7 mouse cellular contexts compared by ENCODE assay signal in the genomic region with DNA sequence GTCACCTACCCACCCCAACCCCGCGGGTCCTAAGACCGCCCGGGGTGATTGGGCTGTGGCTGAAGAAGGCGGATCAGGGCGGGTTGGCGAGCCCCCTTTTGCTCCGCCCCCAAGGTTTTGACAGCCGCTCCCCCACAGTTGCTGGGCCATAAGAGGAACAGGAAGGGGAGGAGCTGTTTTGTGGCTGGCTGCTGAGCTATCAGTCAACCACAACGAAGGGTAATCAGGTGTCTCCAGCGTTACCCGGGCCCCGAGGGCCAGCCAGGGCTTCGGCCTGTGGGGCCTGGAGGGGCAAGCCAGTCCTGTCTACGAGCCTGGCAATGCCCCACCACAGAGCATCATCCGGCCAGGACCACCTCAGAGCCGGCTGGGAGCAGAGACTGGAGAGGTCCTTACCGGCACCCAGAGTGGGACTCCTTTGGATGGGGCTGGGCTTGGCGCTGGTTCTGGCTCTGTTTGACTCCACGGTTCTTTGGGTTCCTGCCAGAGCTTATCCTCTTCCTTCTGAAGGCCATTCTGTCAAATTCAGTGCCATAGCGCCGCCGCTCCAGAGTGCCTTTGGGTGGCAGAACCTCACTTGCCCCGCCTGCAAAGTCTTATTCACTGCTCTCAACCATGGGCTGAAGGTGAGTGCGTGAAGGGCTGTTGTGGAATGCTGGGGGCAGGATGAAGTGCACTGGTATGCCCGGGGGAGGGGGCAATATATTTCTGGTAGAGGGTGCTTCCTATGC. TPM values are rescaled to one million over a fixed set of nuclear protein-coding genes. Genes with fewer than 3 reads are reported as not detected.
DNase-seq lines count a peak whose midpoint lies in the region; ATAC-seq and TF ChIP-seq lines count a peak whose summit lies in the region.

A gene (plus strand): TSS at position 149 of the 731 bp plus-strand sequence.

- WGBS in embryonic facial prominence, embryonic 11.5 days, result 3% methylated on average over 26 of the region's 26 CpGs
- WGBS in kidney, adult 2 months, result under 1% methylated on average over 26 of the region's 26 CpGs
- WGBS in limb, embryonic 12.5 days, result 3% methylated on average over 26 of the region's 26 CpGs
- WGBS in midbrain, embryonic 15.5 days, result 4% methylated on average over 26 of the region's 26 CpGs
- 4% methylated on average over 26 of the region's 26 CpGs for WGBS in spleen, adult 2 months

- H3K36me3 ChIP-seq in embryonic facial prominence, embryonic 11.5 days (replicated peaks; ENCODE audit: control insufficient read depth, insufficient read depth, low read depth, low read length), result no peaks in the 10 kb centered on the region; the same call in 1 of the 2 replicates
- no peaks in the 10 kb centered on the region for H3K36me3 ChIP-seq in kidney, adult 2 months (ENCODE audit: control insufficient read depth, insufficient read depth, low read length)
- H3K36me3 ChIP-seq in limb, embryonic 12.5 days, result peaks cover 23% of the 10 kb centered on the region
- peaks cover 23% of the 10 kb centered on the region for H3K36me3 ChIP-seq in midbrain, embryonic 15.5 days (replicated peaks)
- H3K36me3 ChIP-seq in spleen, adult 2 months (ENCODE audit: control insufficient read depth, insufficient read depth, low read length), result peaks cover 8% of the 10 kb centered on the region

- H3K9ac ChIP-seq in embryonic facial prominence, embryonic 11.5 days (replicated peaks; ENCODE audit: low read length), result peak within 1 kb of the TSS; percentile 69
- peak within 1 kb of the TSS; percentile 72 for H3K9ac ChIP-seq in limb, embryonic 12.5 days (replicated peaks)
- peak within 1 kb of the TSS; percentile 92 for H3K9ac ChIP-seq in midbrain, embryonic 15.5 days

- H3K27me3 ChIP-seq in embryonic facial prominence, embryonic 11.5 days (ENCODE audit: control insufficient read depth, insufficient read depth, low read length), result no peaks in the 10 kb centered on the region
- H3K27me3 ChIP-seq in kidney, adult 2 months (replicated peaks; ENCODE audit: control insufficient read depth, insufficient read depth, low read length), result no peaks in the 10 kb centered on the region
- H3K27me3 ChIP-seq in limb, embryonic 12.5 days, result no peaks in the 10 kb centered on the region
- H3K27me3 ChIP-seq in midbrain, embryonic 15.5 days (replicated peaks), result no peaks in the 10 kb centered on the region
- no peaks in the 10 kb centered on the region for H3K27me3 ChIP-seq in spleen, adult 2 months (ENCODE audit: control insufficient read depth, insufficient read depth, low read length)

- peak within 1 kb of the TSS; percentile 73 for H3K4me2 ChIP-seq in embryonic facial prominence, embryonic 11.5 days (ENCODE audit: low read depth, low read length)
- H3K4me2 ChIP-seq in limb, embryonic 12.5 days, result peak within 1 kb of the TSS; percentile 74
- H3K4me2 ChIP-seq in midbrain, embryonic 15.5 days, result peak within 1 kb of the TSS; percentile 74

- DNase-seq in adrenal gland, postnatal 14 days, result peak; percentile 94
- peak; percentile 93 for DNase-seq in embryonic facial prominence, embryonic 11.5 days (ENCODE audit: low spot score)
- DNase-seq in heart, adult 11 months, result peak; percentile 100
- DNase-seq in kidney, adult 2 months, result peak; percentile 97
- DNase-seq in spleen, adult 2 months (ENCODE audit: low read depth in 1 of 2, low spot score in 2 of 2), result peak; percentile 82 to 89

- 0 out of 2 replicates have a peak within 1 kb of the TSS, but pooled peaks have one; percentile 8 for H3K27ac ChIP-seq in embryonic facial prominence, embryonic 11.5 days (replicated peaks; ENCODE audit: low read depth, low read length)
- peak within 1 kb of the TSS; percentile 57 for H3K27ac ChIP-seq in kidney, adult 2 months (ENCODE audit: insufficient read depth, low read depth, low read length)
- H3K27ac ChIP-seq in limb, embryonic 12.5 days, result peak within 1 kb of the TSS; percentile 64; the same call in 1 of the 2 replicates
- peak within 1 kb of the TSS; percentile 86 for H3K27ac ChIP-seq in midbrain, embryonic 15.5 days
- H3K27ac ChIP-seq in spleen, adult 2 months (ENCODE audit: insufficient read depth, low read length), result peak within 1 kb of the TSS; percentile 82

- H3K4me1 ChIP-seq in embryonic facial prominence, embryonic 11.5 days (ENCODE audit: control insufficient read depth, insufficient read depth, low read length), result no peaks in the 10 kb centered on the region
- 0 out of 2 replicates have a peak, but pooled peaks cover 6% of the 10 kb centered on the region for H3K4me1 ChIP-seq in kidney, adult 2 months (ENCODE audit: control insufficient read depth, insufficient read depth, low read length)
- H3K4me1 ChIP-seq in limb, embryonic 12.5 days (replicated peaks), result peaks cover 14% of the 10 kb centered on the region
- H3K4me1 ChIP-seq in midbrain, embryonic 15.5 days, result peaks cover 26% of the 10 kb centered on the region
- H3K4me1 ChIP-seq in spleen, adult 2 months (ENCODE audit: control insufficient read depth, insufficient read depth, insufficient read length), result peaks cover 8% of the 10 kb centered on the region; the same call in 1 of the 2 replicates

- no peaks in the 10 kb centered on the region for H3K9me3 ChIP-seq in embryonic facial prominence, embryonic 11.5 days (replicated peaks; ENCODE audit: control insufficient read depth, low read length)
- no peaks in the 10 kb centered on the region for H3K9me3 ChIP-seq in limb, embryonic 12.5 days
- no peaks in the 10 kb centered on the region for H3K9me3 ChIP-seq in midbrain, embryonic 15.5 days

- peak; percentile 91 for ATAC-seq in embryonic facial prominence, embryonic 11.5 days (replicated peaks; ENCODE audit: insufficient number of reproducible peaks, low FRiP score, low TSS enrichment, low read depth)
- peak; percentile 87 for ATAC-seq in limb, embryonic 12.5 days (ENCODE audit: insufficient number of reproducible peaks, insufficient read depth, low FRiP score, low TSS enrichment, low read depth)
- ATAC-seq in midbrain, embryonic 15.5 days (replicated peaks), result peak; percentile 94

- no peak for TF ChIP-seq POLR2A in kidney, adult 2 months (IDR thresholded peaks at IDR 0.05; ENCODE audit: low read depth, low read length)
- peak; percentile 38 for TF ChIP-seq POLR2A in spleen, adult 2 months (IDR thresholded peaks at IDR 0.05; ENCODE audit: low read depth, low read length)

- H3K4me3 ChIP-seq in embryonic facial prominence, embryonic 11.5 days (ENCODE audit: low read depth, low read length), result peak within 1 kb of the TSS; percentile 73
- peak within 1 kb of the TSS; percentile 67 for H3K4me3 ChIP-seq in kidney, adult 2 months (ENCODE audit: insufficient read depth, low read depth, low read length)
- H3K4me3 ChIP-seq in limb, embryonic 12.5 days (replicated peaks), result peak within 1 kb of the TSS; percentile 67
- H3K4me3 ChIP-seq in midbrain, embryonic 15.5 days, result peak within 1 kb of the TSS; percentile 89
- H3K4me3 ChIP-seq in spleen, adult 2 months (ENCODE audit: extremely low read depth, insufficient read depth, insufficient read length), result peak within 1 kb of the TSS; percentile 88

- no peak for TF ChIP-seq CTCF in kidney, adult 2 months (conservative IDR thresholded peaks at IDR 0.05; ENCODE audit: insufficient read depth, insufficient read length, low read depth, low read length)
- TF ChIP-seq CTCF in spleen, adult 2 months (IDR thresholded peaks at IDR 0.05; ENCODE audit: extremely low read depth, insufficient read depth, insufficient read length, insufficient replicate concordance), result no peak

RNA-seq across cellular contexts. Expression of the gene that starts here (rescaled TPM):
- total RNA-seq in adrenal gland, postnatal 14 days (2021), result 61.5 and 76.3 TPM in 2 replicates
- 38.5 and 45.2 TPM in 2 replicates for polyA plus RNA-seq in embryonic facial prominence, embryonic 11.5 days (2014; fragmentation: Nextera tagmentation; extraction: Ambion mirVana)
- 109 and 144 TPM in 2 replicates for polyA plus RNA-seq in kidney, adult 2 months (2012; rRNA removed)
- polyA plus RNA-seq in limb, embryonic 12.5 days (2016; fragmentation: Nextera tagmentation; extraction: Ambion mirVana), result 29.9 and 31.4 TPM in 2 replicates
- polyA plus RNA-seq in midbrain, embryonic 15.5 days (2015; fragmentation: Nextera tagmentation; extraction: Ambion mirVana), result 93.0 and 94.6 TPM in 2 replicates
- 20.3 and 23.9 TPM in 2 replicates for polyA plus RNA-seq in spleen, adult 2 months (2012; rRNA removed)

Comparison
In these comparisons a context has a peak if more than half of its experiments do, and no peak if none do; other contexts are left out.
1. Peak in every context shown above with its lines: DNase-seq, ATAC-seq, H3K4me3 ChIP-seq and H3K27ac ChIP-seq.
2. H3K27ac ChIP-seq: peak in every context shown above with its lines; median percentile 86 in midbrain, embryonic 15.5 days; 82 in spleen, adult 2 months; 64 in limb, embryonic 12.5 days; 57 in kidney, adult 2 months; 8 in embryonic facial prominence, embryonic 11.5 days.